Mouse (Mus musculus): Measurements from ENCODE around the gene Ccdc28b.

DNA sequence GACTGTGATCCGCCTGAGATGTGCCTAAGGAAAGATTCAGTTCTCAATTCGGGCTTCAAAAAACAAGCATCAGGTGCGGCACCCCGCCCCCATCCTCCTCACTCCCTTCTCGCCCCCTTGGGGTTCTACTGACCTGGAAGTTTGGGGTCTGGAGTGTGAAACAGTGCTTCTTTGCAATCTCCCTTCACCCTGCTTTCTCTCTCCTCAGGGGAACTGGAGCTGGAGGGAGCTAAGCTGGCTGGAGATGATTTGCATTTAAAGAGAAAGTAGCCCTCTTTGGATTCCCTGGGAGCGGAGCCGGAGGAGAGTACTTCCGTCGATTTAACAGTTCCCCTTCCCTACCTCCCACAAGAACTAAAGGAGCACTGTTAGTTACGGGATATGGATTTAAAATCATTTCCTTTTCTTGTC, at the start of gene Ccdc28b:
- no peak for TF ChIP-seq CTCF (IDR thresholded peaks at IDR 0.05; ENCODE audit: extremely low read depth, insufficient read depth, low read length)
- TF ChIP-seq POLR2A (IDR thresholded peaks at IDR 0.05; ENCODE audit: extremely low read depth, insufficient read depth, low read length): peak; percentile 76

All from cortical plate, adult 2 months (tissue).